Mouse (Mus musculus) adrenal gland, postnatal 36 days (tissue): ENCODE measurements around the gene Mpp2. TPM values are rescaled to one million over a fixed set of nuclear protein-coding genes. Genes with fewer than 3 reads are reported as not detected.

Source experiments
- DNase-seq, 2 experiments: peaks; one replicate each; pipeline ENCODE4 v3.0.0; 2021; ENCODE audit warnings: mixed read lengths in 1 of 2
- total RNA-seq, 2 experiments: library from RNA; stranded (reverse); gene quantifications; 2 replicates each; pipeline ENCODE4 v1.2.3; 2021

Mpp2 gene
- total RNA-seq, 2 experiments from 2014 or later = 8.9 to 10.8 TPM

DNA sequence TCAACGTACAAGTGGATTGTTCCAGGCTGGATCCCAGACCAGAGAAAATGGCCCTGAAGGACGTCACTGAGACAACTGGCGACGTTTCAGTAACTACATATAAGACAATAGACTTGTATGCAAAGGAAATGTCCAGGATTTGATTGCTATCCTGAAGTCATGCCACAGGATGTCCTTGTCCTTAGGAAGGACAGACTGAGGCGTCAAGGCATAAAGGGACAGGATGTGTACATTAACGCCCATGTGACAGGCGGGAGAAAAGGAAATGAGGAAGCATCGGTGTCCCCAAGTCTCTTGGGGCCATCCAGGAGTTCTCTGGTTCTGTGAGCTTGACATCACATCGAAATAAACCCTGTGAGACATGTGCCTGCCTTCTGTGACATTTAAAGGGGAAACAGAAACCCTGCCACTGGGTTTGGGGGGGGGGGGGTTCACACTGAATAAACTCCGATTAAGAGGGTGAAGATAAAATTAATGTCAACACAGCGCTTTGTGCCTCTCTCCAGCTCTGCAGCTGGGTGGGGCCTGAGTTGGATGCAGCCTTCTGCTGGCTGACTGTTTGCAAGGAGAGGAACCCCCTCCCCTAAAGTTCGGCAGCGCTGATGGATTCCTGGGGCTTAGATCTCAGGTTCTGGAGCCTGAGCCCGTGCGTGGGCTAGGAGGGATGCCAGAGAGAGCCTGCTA is 79.2 kb downstream of the Mpp2 start:
- no peak for DNase-seq

DNA sequence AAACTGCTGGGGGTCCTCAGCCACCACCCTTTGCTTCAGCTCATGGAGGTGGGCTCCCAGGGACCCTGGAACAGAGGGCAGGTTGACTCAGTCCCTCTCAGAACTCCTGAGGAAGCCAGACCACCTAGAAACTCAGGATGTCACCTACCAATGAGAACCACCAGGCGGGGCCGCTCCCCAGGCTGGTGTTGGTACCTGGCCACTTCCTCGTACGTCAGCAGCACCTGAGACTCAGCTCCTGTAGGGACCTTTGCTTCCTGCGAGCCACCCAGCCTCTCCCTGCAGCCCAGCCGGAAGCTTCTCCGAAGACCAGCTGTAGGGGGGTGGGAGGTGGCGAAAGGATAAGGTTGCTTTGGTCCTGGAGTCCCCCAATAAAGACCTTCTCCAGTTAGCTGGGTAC is 79.9 kb downstream of the Mpp2 start:
- DNase-seq = no peak

Other genes with a start within 250 kb of the Mpp2 start
- 1 to 10 TPM; 3.6 to 6.0 TPM for gene Meox1, start 194.1 kb downstream of the Mpp2 start, total RNA-seq
- gene Sost, start 121.5 kb downstream of the Mpp2 start, total RNA-seq = not detected
- gene Cfap97d1, start 104.2 kb downstream of the Mpp2 start, total RNA-seq = not detected
- 100 to 1,000 TPM in 1 of 2 experiments, 10 to 100 TPM in 1; 98.6 to 132 TPM for gene Dusp3, start 101.5 kb downstream of the Mpp2 start, total RNA-seq
- gene Mpp3, start 60.1 kb downstream of the Mpp2 start, total RNA-seq = 10 to 100 TPM in 1 of 2 experiments, 1 to 10 TPM in 1; 5.3 to 17.3 TPM
- 10 to 100 TPM; 40.3 to 48.6 TPM for gene Cd300lg, start 47.0 kb downstream of the Mpp2 start, total RNA-seq
- not detected for gene Ppy, start 12.8 kb upstream of the Mpp2 start, total RNA-seq
- not detected for gene Pyy, start 19.3 kb upstream of the Mpp2 start, total RNA-seq
- under 1 TPM; 0.13 to 0.43 TPM for gene Nags, start 57.0 kb upstream of the Mpp2 start, total RNA-seq
- 10 to 100 TPM; 15.2 to 17.7 TPM for gene Tmem101, start 67.9 kb upstream of the Mpp2 start, total RNA-seq
- gene Lsm12, start 96.8 kb upstream of the Mpp2 start, total RNA-seq = 10 to 100 TPM; 81.9 to 90.1 TPM
- gene G6pc3, start 101.1 kb upstream of the Mpp2 start, total RNA-seq = 100 to 1,000 TPM; 126 to 133 TPM
- 10 to 100 TPM; 96.3 to 96.5 TPM for gene Hdac5, start 141.7 kb upstream of the Mpp2 start, total RNA-seq
- gene BC030867, start 160.4 kb upstream of the Mpp2 start, total RNA-seq = under 1 TPM; 0.66 to 0.76 TPM
- under 1 TPM; 0.10 to 0.30 TPM for gene Asb16, start 180.2 kb upstream of the Mpp2 start, total RNA-seq
- gene Tmub2, start 196.4 kb upstream of the Mpp2 start, total RNA-seq = 10 to 100 TPM; 47.3 to 60.4 TPM
- gene Atxn7l3, start 208.1 kb upstream of the Mpp2 start, total RNA-seq = 10 to 100 TPM; 51.6 to 54.2 TPM
- gene Ubtf, start 231.2 kb upstream of the Mpp2 start, total RNA-seq = 100 to 1,000 TPM; 101 to 103 TPM